Mouse (Mus musculus): ENCODE measurements around the gene Htr1d.

Htr1d gene

GRCm38 (mm10) chr4:136452792-136453191 is 29.5 kb downstream of the Htr1d start:
- DNase-seq, result no peak

- peak; percentile 88 for DNase-seq
Measured at GRCm38 (mm10) chr4:136454850-136455260, 31.5 kb downstream of the Htr1d start.

- DNase-seq, result no peak
Measured at GRCm38 (mm10) chr4:136456516-136457218, 33.3 kb downstream of the Htr1d start.

DNA sequence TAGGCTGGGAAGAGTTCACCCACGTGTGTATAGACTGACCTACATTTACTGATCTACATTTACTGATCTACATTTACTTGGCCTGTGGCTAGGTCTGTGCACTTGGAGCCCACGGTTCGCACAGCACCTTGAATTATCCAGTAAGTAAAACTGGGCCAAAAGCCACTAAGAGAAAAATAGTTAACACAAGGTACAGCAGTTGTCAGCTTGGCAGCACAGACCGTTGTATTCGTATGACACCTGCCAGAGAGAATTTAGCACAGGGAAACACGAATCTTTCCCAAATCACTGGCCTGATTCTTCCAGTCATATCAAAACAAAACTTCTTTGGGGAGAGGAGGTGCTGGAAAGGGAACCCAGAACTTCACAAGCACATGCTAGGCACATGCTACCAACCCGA is 35.0 kb downstream of the Htr1d start:
- DNase-seq, result no peak

- DNase-seq, result no peak
Measured at GRCm38 (mm10) chr4:136459210-136459609, 35.9 kb downstream of the Htr1d start.

GRCm38 (mm10) chr4:136461206-136461605 is 37.9 kb downstream of the Htr1d start:
- no peak for DNase-seq

- no peak for DNase-seq
Measured at GRCm38 (mm10) chr4:136461761-136462085, 38.4 kb downstream of the Htr1d start.

- DNase-seq, result peak; percentile 91
Measured at GRCm38 (mm10) chr4:136462086-136462838, 38.9 kb downstream of the Htr1d start, which contains the start of gene 6030445D17Rik. Gene 6030445D17Rik (plus strand): TSS chr4:136462250.

GRCm38 (mm10) chr4:136462839-136463178 is 39.5 kb downstream of the Htr1d start:
- peak; percentile 63 for DNase-seq

DNA sequence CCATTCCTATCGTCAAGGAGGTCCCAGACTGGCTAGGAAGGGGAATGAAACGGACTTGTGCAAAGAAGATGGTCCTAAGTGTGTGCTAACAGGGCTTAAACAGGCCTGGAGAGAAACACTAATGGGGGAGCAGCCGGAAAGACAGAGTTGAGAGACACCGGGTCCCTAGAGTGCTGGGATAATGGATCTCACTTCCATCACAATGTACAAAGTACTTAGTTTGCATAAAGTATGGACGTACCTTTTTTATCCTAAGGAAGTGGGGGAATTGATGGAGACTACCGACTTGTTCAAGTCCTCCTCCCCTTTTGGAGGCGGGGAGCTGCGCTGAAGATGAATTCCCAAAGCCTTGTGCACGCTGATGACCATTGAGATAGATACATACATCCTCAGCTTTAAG is 40.1 kb downstream of the Htr1d start:
- no peak for DNase-seq

DNA sequence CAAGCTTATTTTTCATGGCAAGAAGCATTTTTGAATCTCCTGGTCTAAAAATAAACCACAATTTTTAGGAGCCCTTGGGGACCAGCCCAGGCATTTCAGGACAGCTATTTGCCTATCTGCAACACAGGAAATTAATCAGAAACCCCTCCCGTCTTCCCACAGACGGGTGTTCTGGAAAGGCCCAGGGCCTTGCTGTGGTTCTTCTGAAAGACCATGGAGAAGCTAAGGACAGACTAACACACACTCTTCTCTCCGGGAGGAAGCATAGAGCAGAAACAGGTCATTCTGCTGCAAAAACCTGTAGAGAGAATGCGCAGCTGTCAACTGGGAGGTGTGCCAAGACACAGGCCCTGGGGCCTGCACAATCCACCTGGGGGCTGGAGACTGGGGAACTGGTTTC is 42.9 kb downstream of the Htr1d start:
- DNase-seq, result no peak

GRCm38 (mm10) chr4:136468553-136469327 is 45.4 kb downstream of the Htr1d start:
- peak; percentile 71 for DNase-seq

GRCm38 (mm10) chr4:136469371-136469903 is 46.1 kb downstream of the Htr1d start, which contains the start of gene Luzp1:
Gene Luzp1 (plus strand): TSS chr4:136469761.
- DNase-seq, result peak; percentile 96

GRCm38 (mm10) chr4:136469941-136470346 is 46.6 kb downstream of the Htr1d start:
- peak; percentile 66 for DNase-seq

DNA sequence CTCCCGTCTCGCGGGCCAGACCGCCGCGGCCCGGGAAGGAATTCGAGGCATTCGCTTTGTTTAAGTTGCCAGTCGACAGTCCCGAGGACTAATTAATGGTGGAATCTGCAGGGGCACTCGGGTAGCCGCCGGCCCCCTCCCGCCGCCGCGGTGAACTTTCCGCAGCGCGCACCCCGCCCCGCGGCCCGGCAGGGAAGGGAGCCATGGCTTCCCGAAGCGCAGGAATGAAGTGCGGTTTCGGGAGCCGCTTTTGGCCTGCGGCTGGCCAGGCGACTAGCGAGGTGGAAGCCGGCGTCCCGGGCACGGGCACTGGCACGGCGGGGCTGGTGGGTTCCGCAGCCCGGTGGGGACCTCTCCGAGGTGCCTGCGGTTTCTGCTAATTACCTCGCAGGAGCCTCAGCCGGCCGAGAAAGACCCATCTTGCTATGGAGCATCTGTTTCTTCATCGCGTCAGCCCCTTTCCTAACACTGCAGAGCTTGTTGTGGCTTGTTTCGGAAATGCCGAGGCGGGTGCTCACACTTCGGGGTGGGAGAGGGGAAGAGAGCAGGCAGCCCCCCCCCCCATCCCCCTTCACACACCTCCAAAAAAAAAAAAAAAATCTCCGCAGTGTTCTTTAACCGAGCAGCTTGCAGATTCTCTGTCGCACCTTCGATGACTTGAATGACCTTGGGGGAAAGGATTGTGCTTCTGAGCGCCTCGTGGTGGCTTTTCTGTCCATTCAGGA is 47.2 kb downstream of the Htr1d start:
- DNase-seq, result peak; percentile 50

GRCm38 (mm10) chr4:136476692-136477091 is 53.4 kb downstream of the Htr1d start:
- no peak for DNase-seq

- no peak for DNase-seq
Measured at GRCm38 (mm10) chr4:136486549-136486948, 63.2 kb downstream of the Htr1d start.

All from lung, postnatal 36 days (tissue).